Mouse (Mus musculus) MEL (cell line): ENCODE results near the gene Gpam. TPM values are rescaled to one million over a fixed set of nuclear protein-coding genes. Genes with fewer than 3 reads are reported as not detected.

Experiments
- DNase-seq: peaks from one replicate; pipeline ENCODE4 v3.0.0; 2011; ENCODE audit warnings: low read depth, low spot score
- H3K27ac ChIP-seq: 2 replicates; pipeline ENCODE4 v1.5.1; 2012; ENCODE audit warnings: low read depth, mild to moderate bottlenecking, control low read depth, low read length, moderate library complexity; ENCODE audit not compliant: control insufficient read depth
- H3K27me3 ChIP-seq, 2 experiments: fragments of 150-350 bp in 1 of 2; sonication (generic) in 1 of 2; 2 replicates each; pipeline ENCODE4 v1.6.1; 2012; ENCODE audit warnings: low read length in 2 of 2, mild to moderate bottlenecking in 2 of 2, improper control_type of control experiment in 1 of 2, moderate library complexity in 1 of 2; ENCODE audit not compliant: insufficient read depth in 2 of 2, control insufficient read depth in 1 of 2
- H3K36me3 ChIP-seq, 2 experiments: 2 replicates each; pipeline ENCODE4 v1.6.1; 2012 to 2014; ENCODE audit warnings: low read length in 2 of 2, improper control_type of control experiment in 1 of 2, inconsistent platforms in 1 of 2, mild to moderate bottlenecking in 1 of 2; ENCODE audit not compliant: insufficient read depth in 2 of 2, control insufficient read depth in 1 of 2
- H3K4me1 ChIP-seq, 2 experiments: fragments of 150-350 bp in 1 of 2; sonication (generic) in 1 of 2; 2 replicates each; pipeline ENCODE4 v1.6.1; 2012; ENCODE audit warnings: low read length in 2 of 2, improper control_type of control experiment in 1 of 2, mild to moderate bottlenecking in 1 of 2; ENCODE audit not compliant: insufficient read depth in 2 of 2, control insufficient read depth in 1 of 2
- H3K4me3 ChIP-seq, 2 experiments: fragments of 150-350 bp in 1 of 2; sonication (generic) in 1 of 2; 2 replicates each; pipeline ENCODE4 v1.5.1; 2012; ENCODE audit warnings: low read depth in 2 of 2, low read length in 2 of 2, mild to moderate bottlenecking in 2 of 2, moderate library complexity in 2 of 2, control low read depth in 1 of 2, improper control_type of control experiment in 1 of 2; ENCODE audit not compliant: control insufficient read depth in 1 of 2, insufficient read depth in 1 of 2
- H3K79me2 ChIP-seq: 2 replicates; pipeline ENCODE4 v1.6.1; 2012; ENCODE audit warnings: mild to moderate bottlenecking, low read length, moderate library complexity; ENCODE audit not compliant: control insufficient read depth, poor library complexity, insufficient read depth
- H3K9ac ChIP-seq: 2 replicates; pipeline ENCODE4 v1.6.1; 2012; ENCODE audit warnings: low read depth, mild to moderate bottlenecking, control low read depth, low read length, moderate library complexity; ENCODE audit not compliant: control insufficient read depth, poor library complexity, severe bottlenecking
- H3K9me3 ChIP-seq: fragments of 150-350 bp; sonication (generic); replicated peaks from 2 replicates; pipeline ENCODE4 v1.6.1; 2012; ENCODE audit warnings: mild to moderate bottlenecking, low read length, improper control_type of control experiment, moderate library complexity; ENCODE audit not compliant: insufficient read depth
- BHLHE40 ChIP-seq: IDR thresholded peaks from 2 replicates; pipeline ENCODE4 v1.6.1; 2012; ENCODE audit warnings: low read depth, mild to moderate bottlenecking, inconsistent platforms, low read length, improper control_type of control experiment, borderline replicate concordance
- CHD2 ChIP-seq: IDR thresholded peaks from 2 replicates; pipeline ENCODE4 v1.6.1; 2011; ENCODE audit warnings: low read length, improper control_type of control experiment
- CTCF ChIP-seq, 3 experiments: IDR thresholded peaks in 2 of 3; conservative IDR thresholded peaks in 1 of 3; 2 replicates each; pipeline ENCODE4 v1.5.1; 2011 to 2012; ENCODE audit warnings: low read length in 3 of 3, low read depth in 2 of 3, mild to moderate bottlenecking in 2 of 3, improper control_type of control experiment in 1 of 3, inconsistent platforms in 1 of 3, mixed read lengths in 1 of 3, moderate library complexity in 1 of 3; ENCODE audit not compliant: control insufficient read depth in 1 of 3, insufficient read depth in 1 of 3, poor library complexity in 1 of 3, severe bottlenecking in 1 of 3
- EP300 ChIP-seq, 2 experiments: IDR thresholded peaks; 2 replicates each; pipeline ENCODE4 v1.6.1; 2011; ENCODE audit warnings: improper control_type of control experiment in 2 of 2, low read length in 2 of 2, low read depth in 1 of 2, mild to moderate bottlenecking in 1 of 2
- ETS1 ChIP-seq: IDR thresholded peaks from 2 replicates; pipeline ENCODE4 v1.6.1; 2012; ENCODE audit warnings: low read depth, mild to moderate bottlenecking, inconsistent platforms, low read length, improper control_type of control experiment, moderate library complexity
- GATA1 ChIP-seq: IDR thresholded peaks from 2 replicates; pipeline ENCODE4 v1.6.1; 2011; ENCODE audit warnings: low read depth, low read length, improper control_type of control experiment
- KAT2A ChIP-seq: conservative IDR thresholded peaks from 2 replicates; pipeline ENCODE4 v1.6.1; 2012; ENCODE audit warnings: low read depth, low read length, improper control_type of control experiment, inconsistent platforms
- MAFK ChIP-seq: IDR thresholded peaks from 2 replicates; pipeline ENCODE4 v1.6.1; 2011; ENCODE audit warnings: low read depth, mild to moderate bottlenecking, low read length, improper control_type of control experiment, borderline replicate concordance
- MXI1 ChIP-seq: IDR thresholded peaks from 2 replicates; pipeline ENCODE4 v1.6.1; 2011; ENCODE audit warnings: mild to moderate bottlenecking, low read depth, low read length, improper control_type of control experiment
- MYB ChIP-seq: IDR thresholded peaks from 2 replicates; pipeline ENCODE4 v1.6.1; 2011; ENCODE audit warnings: mild to moderate bottlenecking, low read depth, low read length, improper control_type of control experiment
- NELFE ChIP-seq: IDR thresholded peaks from 2 replicates; pipeline ENCODE4 v1.6.1; 2011; ENCODE audit warnings: low read depth, low read length, improper control_type of control experiment
- POLR2A ChIP-seq, 2 experiments: IDR thresholded peaks; 2 replicates each; pipeline ENCODE4 v1.6.1; 2011 to 2012; ENCODE audit warnings: low read length in 2 of 2, mild to moderate bottlenecking in 2 of 2, control low read depth in 1 of 2, improper control_type of control experiment in 1 of 2, low read depth in 1 of 2, moderate library complexity in 1 of 2; ENCODE audit not compliant: control insufficient read depth in 1 of 2, insufficient read depth in 1 of 2, poor library complexity in 1 of 2
- POLR2AphosphoS2 ChIP-seq: IDR thresholded peaks from 2 replicates; pipeline ENCODE4 v1.6.1; 2011; ENCODE audit warnings: low read length, improper control_type of control experiment
- RAD21 ChIP-seq: IDR thresholded peaks from 2 replicates; pipeline ENCODE4 v1.6.1; 2011; ENCODE audit warnings: mild to moderate bottlenecking, low read depth, low read length, improper control_type of control experiment
- RCOR1 ChIP-seq: IDR thresholded peaks from 2 replicates; pipeline ENCODE4 v1.6.1; 2012; ENCODE audit warnings: low read depth, mild to moderate bottlenecking, inconsistent platforms, low read length, improper control_type of control experiment
- SIN3A ChIP-seq: IDR thresholded peaks from 2 replicates; pipeline ENCODE4 v1.6.1; 2012; ENCODE audit warnings: low read length, improper control_type of control experiment, inconsistent platforms
- SMC3 ChIP-seq: IDR thresholded peaks from 2 replicates; pipeline ENCODE4 v1.6.1; 2011; ENCODE audit warnings: low read depth, low read length, improper control_type of control experiment
- USF2 ChIP-seq, 2 experiments: IDR thresholded peaks; 2 replicates each; pipeline ENCODE4 v1.6.1; 2011 to 2012; ENCODE audit warnings: improper control_type of control experiment in 2 of 2, low read length in 2 of 2, borderline replicate concordance in 1 of 2, inconsistent platforms in 1 of 2, low read depth in 1 of 2, mild to moderate bottlenecking in 1 of 2; ENCODE audit not compliant: insufficient read depth in 1 of 2
- ZKSCAN1 ChIP-seq: IDR thresholded peaks from 2 replicates; pipeline ENCODE4 v1.6.1; 2012; ENCODE audit warnings: low read depth, mild to moderate bottlenecking, inconsistent platforms, low read length, improper control_type of control experiment, moderate library complexity
- ZMIZ1 ChIP-seq: IDR thresholded peaks from 2 replicates; pipeline ENCODE4 v1.6.1; 2012; ENCODE audit warnings: low read depth, mild to moderate bottlenecking, inconsistent platforms, low read length, improper control_type of control experiment, moderate library complexity
- polyA plus RNA-seq, 2 experiments: library from polyadenylated mRNA; stranded (reverse) in 1 of 2; unstranded in 1 of 2; fragments of >175 nt in 1 of 2; fragments of >200 nt in 1 of 2; gene quantifications; 2 replicates each; pipeline versions ENCODE4 v1.2.1 to v1.2.4; 2012; ENCODE audit warnings: low replicate concordance in 2 of 2, low read depth in 1 of 2; ENCODE audit not compliant: insufficient read length in 2 of 2, insufficient read depth in 1 of 2, missing spikeins in 1 of 2
- total RNA-seq: library from RNA; depleted of rRNA; stranded (reverse); fragments of 300-350 nt; gene quantifications from 2 replicates; pipeline ENCODE4 v1.2.3, GENCODE M21; 2012; rRNA removed

Gpam gene
- total RNA-seq (31.4 and 37.1 TPM in 2 replicates), polyA plus RNA-seq (100 to 1,000 TPM in 1 of 2 experiments, 10 to 100 TPM in 1; 26.2 to 327 TPM)

- no peaks in the 10 kb centered on the region for H3K36me3 ChIP-seq
- DNase-seq: no peak
- H3K27ac ChIP-seq: no peak within 1 kb of the TSS
- H3K79me2 ChIP-seq: no peaks in the 10 kb centered on the region
- no peaks in the 10 kb centered on the region for H3K9me3 ChIP-seq
- no peaks in the 10 kb centered on the region for H3K4me1 ChIP-seq
- no peak within 1 kb of the TSS for H3K4me3 ChIP-seq
- TF ChIP-seq ZMIZ1 (no peak), POLR2AphosphoS2 (no peak), RCOR1 (no peak), MAFK (no peak), CTCF (IDR thresholded peaks at IDR 0.05 in 2 of 3, conservative IDR thresholded peaks at IDR 0.05 in 1 of 3; ENCODE audit: control insufficient read depth in 1 of 3, insufficient read depth in 1 of 3, low read depth in 2 of 3, low read length in 3 of 3, poor library complexity in 1 of 3, severe bottlenecking in 1 of 3) (no peak), EP300 (IDR thresholded peaks at IDR 0.05; ENCODE audit: low read depth in 1 of 2, low read length in 2 of 2) (no peak), NELFE (no peak)
- TF ChIP-seq, all 39 proteins: peak for 0
- Histone ChIP-seq H3K27me3 (peaks cover 0 to 4% of the 10 kb centered on the region in 2 experiments; a peak in 2 of 4 replicates), H3K9ac (no peak within 1 kb of the TSS)
Measured at GRCm38 (mm10) chr19:55127072-55127718, at the start of gene Gpam. Gpam (minus strand) TSS chr19:55127238.

DNA sequence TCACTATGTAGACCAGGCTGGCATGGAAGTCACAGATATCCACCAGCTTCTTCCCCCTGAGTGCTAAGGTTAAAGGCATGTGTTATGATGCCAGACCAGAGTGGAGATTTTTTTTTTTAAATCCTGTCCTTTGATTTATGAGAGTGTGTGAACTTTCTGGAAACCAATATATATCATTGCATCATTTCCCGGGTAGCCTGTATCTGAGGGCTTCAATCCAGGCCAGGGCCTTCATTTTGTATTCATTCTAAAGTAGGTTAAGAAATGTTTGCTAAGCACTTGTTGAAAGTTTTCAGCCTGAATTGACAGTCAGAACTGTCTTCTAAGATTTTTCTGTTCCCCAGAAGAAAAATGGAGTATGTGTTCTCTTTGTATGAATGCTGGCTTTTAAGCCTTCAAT is 44.5 kb upstream of the Gpam start:
- Histone ChIP-seq H3K9me3 (no peaks in the 10 kb centered on the region), H3K4me1 (no peaks in the 10 kb centered on the region), H3K4me3 (no peak overlapping the region), H3K79me2 (no peaks in the 10 kb centered on the region), H3K27ac (no peak overlapping the region), H3K27me3 (0 out of 4 replicates have a peak, but pooled peaks cover 0 to 2% of the 10 kb centered on the region in 2 experiments), H3K36me3 (no peaks in the 10 kb centered on the region), H3K9ac (no peak overlapping the region)
- TF ChIP-seq MYB: no peak
- TF ChIP-seq KAT2A: no peak
- no peak for TF ChIP-seq ETS1
- TF ChIP-seq CHD2: no peak
- no peak for TF ChIP-seq EP300 (IDR thresholded peaks at IDR 0.05; ENCODE audit: low read depth in 1 of 2, low read length in 2 of 2)
- TF ChIP-seq ZMIZ1: no peak
- TF ChIP-seq POLR2A (IDR thresholded peaks at IDR 0.05; ENCODE audit: control insufficient read depth in 1 of 2, insufficient read depth in 1 of 2, low read depth in 1 of 2, low read length in 2 of 2, poor library complexity in 1 of 2): no peak
- TF ChIP-seq NELFE: no peak
- DNase-seq: no peak

- no peak overlapping the region for H3K9ac ChIP-seq
- no peak overlapping the region for H3K4me3 ChIP-seq
- H3K4me1 ChIP-seq: peaks cover 3% of the 10 kb centered on the region in 2 experiments; a peak in 2 of 4 replicates
- H3K79me2 ChIP-seq: no peaks in the 10 kb centered on the region
- no peaks in the 10 kb centered on the region for H3K9me3 ChIP-seq
- H3K27me3 ChIP-seq: no peaks in the 10 kb centered on the region
- H3K36me3 ChIP-seq: 0 out of 4 replicates have a peak, but pooled peaks cover 0 to 2% of the 10 kb centered on the region in 2 experiments
- H3K27ac ChIP-seq: no peak overlapping the region
- TF ChIP-seq ETS1 (no peak), GATA1 (no peak), SMC3 (no peak), RAD21 (no peak), USF2 (IDR thresholded peaks at IDR 0.05; ENCODE audit: borderline replicate concordance in 1 of 2, insufficient read depth in 1 of 2, low read depth in 1 of 2, low read length in 2 of 2) (no peak), CHD2 (no peak), BHLHE40 (no peak), SIN3A (no peak), MXI1 (no peak), ZKSCAN1 (no peak), CTCF (IDR thresholded peaks at IDR 0.05 in 2 of 3, conservative IDR thresholded peaks at IDR 0.05 in 1 of 3; ENCODE audit: control insufficient read depth in 1 of 3, insufficient read depth in 1 of 3, low read depth in 2 of 3, low read length in 3 of 3, poor library complexity in 1 of 3, severe bottlenecking in 1 of 3) (no peak)
- DNase-seq: no peak
Measured at GRCm38 (mm10) chr19:55170399-55170798, 43.4 kb upstream of the Gpam start.
